Mouse (Mus musculus): ENCODE measurements around the gene Lcn11.

DNA sequence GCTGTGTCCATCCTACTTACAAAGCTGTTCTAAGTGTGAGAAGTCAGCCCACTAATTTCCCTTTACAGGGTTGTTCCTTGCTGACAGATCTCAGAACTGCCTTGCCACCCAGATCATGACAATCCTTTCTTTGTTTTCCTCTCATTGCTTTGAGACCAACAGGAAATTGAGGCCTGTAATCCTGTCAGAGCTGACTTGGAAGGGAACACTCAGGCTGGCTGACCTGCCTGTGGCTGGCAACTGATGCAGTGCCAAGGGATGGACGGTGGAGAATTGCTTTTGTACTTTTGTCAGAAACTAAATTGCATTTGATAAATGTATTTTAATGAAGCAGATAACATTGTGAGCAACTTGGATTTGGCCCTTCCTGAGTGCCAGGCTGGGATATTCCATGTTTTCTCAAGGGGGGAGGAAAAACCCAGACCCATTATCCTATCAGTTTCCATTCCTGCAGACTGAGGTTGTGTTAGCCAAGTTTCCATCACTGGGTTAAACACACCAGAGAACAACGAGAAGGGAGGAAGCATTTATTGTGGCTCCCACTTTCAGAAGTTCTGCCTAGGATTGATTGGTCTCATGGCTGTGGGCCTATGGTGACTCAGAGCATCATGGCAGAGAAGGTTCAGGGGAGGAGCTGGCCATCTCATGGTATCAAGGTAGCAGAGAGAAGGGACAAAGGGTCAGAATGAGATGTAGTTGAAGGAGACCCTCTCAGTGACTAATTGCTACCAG lies 43.5 kb upstream of the Lcn11 start:
- TF ChIP-seq POLR2A (IDR thresholded peaks at IDR 0.05; ENCODE audit: insufficient read length, low read depth) = no peak
- TF ChIP-seq TCF12 (IDR thresholded peaks at IDR 0.05; ENCODE audit: insufficient read depth, poor library complexity, severe bottlenecking) = no peak
- no peak for TF ChIP-seq REST (IDR thresholded peaks at IDR 0.05; ENCODE audit: insufficient read depth, insufficient read length)
- TF ChIP-seq POLR2AphosphoS2 (IDR thresholded peaks at IDR 0.05; ENCODE audit: insufficient read length, low read depth) = no peak
- no peak for TF ChIP-seq MYOG (IDR thresholded peaks at IDR 0.05; ENCODE audit: control insufficient read depth in 1 of 3, insufficient read depth in 1 of 3, insufficient read length in 2 of 3, low read depth in 2 of 3)
- TF ChIP-seq MAX (IDR thresholded peaks at IDR 0.05; ENCODE audit: low read depth) = no peak
- TF ChIP-seq USF1 (IDR thresholded peaks at IDR 0.05; ENCODE audit: low read depth) = no peak

Measured in myocyte (in vitro differentiated cells).